Mouse (Mus musculus) lung, embryonic 15.5 days (tissue): ENCODE measurements at regions not wholly inside any gene's neighbourhood (a gene's known extent, or its start where the extent isn't known, plus 50 kb on each side); places are given as distances from the start of the nearest gene placed in this dataset.

Experiments
- ATAC-seq: fragments of 200-750 bp; cut with Nextera tagmentation; 2 replicates; pipeline ENCODE4 v1.8.0; 2017; ENCODE audit warnings: moderate number of reproducible peaks, borderline replicate concordance; ENCODE audit not compliant: low FRiP score, low TSS enrichment; ENCODE audit errors: extremely low read depth
- H3K27ac ChIP-seq: fragments of 300-500 bp; sonication (generic); 2 replicates; pipeline ENCODE4 v1.5.1; 2015; ENCODE audit warnings: moderate library complexity, mild to moderate bottlenecking, inconsistent platforms
- H3K27me3 ChIP-seq: fragments of 300-500 bp; sonication (generic); 2 replicates; pipeline ENCODE4 v1.6.1; 2015; ENCODE audit warnings: inconsistent platforms
- H3K36me3 ChIP-seq: fragments of 300-500 bp; sonication (generic); 2 replicates; pipeline ENCODE4 v1.6.1; 2015; ENCODE audit warnings: inconsistent platforms
- H3K4me1 ChIP-seq: fragments of 300-500 bp; sonication (generic); 2 replicates; pipeline ENCODE4 v1.6.1; 2015; ENCODE audit warnings: inconsistent platforms
- H3K4me2 ChIP-seq: fragments of 300-500 bp; sonication (generic); 2 replicates; pipeline ENCODE4 v1.6.1; 2015; ENCODE audit warnings: inconsistent platforms, mild to moderate bottlenecking, moderate library complexity
- H3K4me3 ChIP-seq: fragments of 300-500 bp; sonication (generic); 2 replicates; pipeline ENCODE4 v1.5.1; 2015; ENCODE audit warnings: mild to moderate bottlenecking, inconsistent platforms
- H3K9ac ChIP-seq: fragments of 300-500 bp; sonication (generic); 2 replicates; pipeline ENCODE4 v1.6.1; 2015; ENCODE audit warnings: inconsistent platforms
- H3K9me3 ChIP-seq: fragments of 300-500 bp; sonication (generic); 2 replicates; pipeline ENCODE4 v1.6.1; 2016; ENCODE audit warnings: inconsistent platforms
- WGBS: fragments of 180-500 bp; shearing (Covaris S2); methylation state at CpG from one replicate; pipeline ENCODE4 v1.1.7; 2015; 5-methylcytosine and 5-hydroxymethylcytosine counted together

GRCm38 (mm10) chr6:16551945-16552673 is 346.1 kb downstream of the Tfec start:
- Histone ChIP-seq H3K4me3 (no peak overlapping the region), H3K4me1 (peaks cover 5% of the 10 kb centered on the region; the same call in 1 of the 2 replicates), H3K27me3 (no peaks in the 10 kb centered on the region), H3K9ac (no peak overlapping the region), H3K9me3 (no peaks in the 10 kb centered on the region), H3K36me3 (no peaks in the 10 kb centered on the region), H3K27ac (no peak overlapping the region), H3K4me2 (no peak overlapping the region)
- ATAC-seq = no peak
- WGBS = 43% methylated on average over 7 of the region's 7 CpGs

- Histone ChIP-seq H3K4me1 (peaks cover 5% of the 10 kb centered on the region; the same call in 1 of the 2 replicates), H3K9me3 (no peaks in the 10 kb centered on the region), H3K4me3 (no peak overlapping the region), H3K4me2 (no peak overlapping the region), H3K36me3 (no peaks in the 10 kb centered on the region), H3K9ac (no peak overlapping the region), H3K27me3 (no peaks in the 10 kb centered on the region), H3K27ac (no peak overlapping the region)
- 72% methylated on average over 6 of the region's 6 CpGs for WGBS
- ATAC-seq = no peak
Observed at GRCm38 (mm10) chr6:16551131-16551530, 347.1 kb downstream of the Tfec start.

DNA sequence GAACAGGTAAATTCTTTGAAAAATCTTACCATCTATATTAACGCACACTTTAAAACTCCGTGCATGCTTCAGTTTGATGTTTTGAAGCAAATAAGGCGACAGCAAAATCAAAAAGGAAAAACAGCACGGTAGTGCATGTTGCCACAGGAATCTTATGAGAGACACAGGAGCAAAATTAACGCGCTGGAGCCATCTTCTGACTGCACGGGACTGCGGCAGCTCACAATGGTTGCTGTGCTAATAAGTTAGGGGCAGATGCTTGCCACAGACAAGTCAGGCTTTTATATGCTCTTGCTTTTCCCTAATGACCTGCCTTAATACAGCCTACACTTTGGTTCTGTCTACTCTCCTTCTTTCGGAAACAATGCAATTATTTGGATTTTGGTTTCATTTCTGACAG is 347.8 kb downstream of the Tfec start:
- Histone ChIP-seq H3K27me3 (no peaks in the 10 kb centered on the region), H3K4me3 (no peak overlapping the region), H3K9ac (no peak overlapping the region), H3K9me3 (no peaks in the 10 kb centered on the region), H3K36me3 (no peaks in the 10 kb centered on the region), H3K27ac (no peak overlapping the region), H3K4me2 (no peak overlapping the region), H3K4me1 (peaks cover 5% of the 10 kb centered on the region; the same call in 1 of the 2 replicates)
- ATAC-seq = no peak
- WGBS = 54% methylated on average over 9 of the region's 9 CpGs

GRCm38 (mm10) chr6:16514054-16514453 is 384.2 kb downstream of the Tfec start:
- no peaks in the 10 kb centered on the region for H3K36me3 ChIP-seq
- ATAC-seq = no peak
- no peak overlapping the region for H3K4me2 ChIP-seq
- H3K4me1 ChIP-seq = no peaks in the 10 kb centered on the region
- no peak overlapping the region for H3K9ac ChIP-seq
- H3K9me3 ChIP-seq = no peaks in the 10 kb centered on the region
- H3K27me3 ChIP-seq = no peaks in the 10 kb centered on the region
- 33% methylated on average over 1 of the region's 1 CpGs for WGBS
- H3K27ac ChIP-seq = no peak overlapping the region
- no peak overlapping the region for H3K4me3 ChIP-seq

GRCm38 (mm10) chr6:16513541-16513940 is 384.7 kb downstream of the Tfec start:
- no peaks in the 10 kb centered on the region for H3K36me3 ChIP-seq
- no peak overlapping the region for H3K9ac ChIP-seq
- no peaks in the 10 kb centered on the region for H3K27me3 ChIP-seq
- H3K27ac ChIP-seq = no peak overlapping the region
- no peaks in the 10 kb centered on the region for H3K9me3 ChIP-seq
- no peak overlapping the region for H3K4me3 ChIP-seq
- H3K4me1 ChIP-seq = no peaks in the 10 kb centered on the region
- H3K4me2 ChIP-seq = no peak overlapping the region
- ATAC-seq = no peak

GRCm38 (mm10) chr6:16503836-16504235 is 394.4 kb downstream of the Tfec start:
- Histone ChIP-seq H3K9me3 (no peaks in the 10 kb centered on the region), H3K27ac (no peak overlapping the region), H3K4me2 (no peak overlapping the region), H3K4me3 (no peak overlapping the region), H3K27me3 (no peaks in the 10 kb centered on the region), H3K4me1 (no peaks in the 10 kb centered on the region), H3K9ac (no peak overlapping the region), H3K36me3 (no peaks in the 10 kb centered on the region)
- ATAC-seq = no peak
- WGBS = 80% methylated on average over 4 of the region's 4 CpGs

DNA sequence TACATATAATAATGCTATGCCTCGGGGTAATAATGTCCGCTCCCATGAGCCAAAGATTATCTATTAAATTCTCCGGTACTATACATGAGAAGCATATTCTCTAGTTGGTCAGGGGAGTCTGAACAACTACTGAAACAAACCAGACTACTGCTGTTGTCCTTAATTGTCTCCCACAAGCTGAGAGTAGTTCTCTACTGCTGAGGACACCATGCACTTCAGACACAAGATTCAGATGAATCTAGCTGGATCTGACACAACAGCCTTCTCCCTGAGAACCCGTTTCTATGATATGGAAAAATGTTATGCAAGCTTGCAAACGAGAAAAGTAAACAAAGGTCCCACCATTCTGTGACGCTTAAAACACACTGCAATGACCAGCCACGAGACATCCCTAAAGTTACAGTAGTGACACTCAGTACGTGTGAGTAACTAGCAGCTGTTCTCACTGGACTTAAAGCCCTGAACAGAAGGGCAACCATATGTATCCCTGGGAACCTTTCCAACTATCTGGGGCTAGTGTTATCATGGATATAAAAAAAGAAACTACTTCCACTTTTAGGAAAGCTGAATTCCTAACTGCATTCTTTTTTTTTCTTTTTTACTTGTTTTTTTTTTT is 411.1 kb downstream of the Tfec start:
- H3K4me3 ChIP-seq = no peak overlapping the region
- no peaks in the 10 kb centered on the region for H3K9me3 ChIP-seq
- H3K36me3 ChIP-seq = no peaks in the 10 kb centered on the region
- no peaks in the 10 kb centered on the region for H3K27me3 ChIP-seq
- WGBS = 42% methylated on average over 8 of the region's 8 CpGs
- ATAC-seq = peak; percentile 97
- H3K27ac ChIP-seq = no peak overlapping the region; the same call in none of the 2 replicates
- H3K9ac ChIP-seq = no peak overlapping the region
- no peaks in the 10 kb centered on the region for H3K4me1 ChIP-seq
- no peak overlapping the region for H3K4me2 ChIP-seq

DNA sequence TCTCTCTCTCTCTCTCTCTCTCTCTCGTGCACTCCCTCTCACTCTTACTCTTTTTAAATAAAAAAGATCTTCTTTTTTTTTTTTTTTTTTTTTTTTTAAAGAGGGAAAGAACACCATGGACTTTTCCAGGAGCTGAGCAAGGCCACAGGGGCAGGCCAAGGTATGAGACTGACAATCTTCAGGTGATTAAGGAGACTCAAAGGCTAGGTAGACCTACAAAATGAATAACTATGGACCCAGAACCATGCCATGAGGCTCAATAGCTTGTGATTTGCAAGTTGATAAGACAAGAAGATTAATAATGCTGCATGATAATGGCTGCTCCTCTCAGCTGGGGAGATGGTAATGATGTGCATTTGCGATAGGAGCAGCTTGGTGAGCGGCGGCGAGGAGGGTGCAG is 414.9 kb downstream of the Tfec start:
- Histone ChIP-seq H3K9ac (no peak overlapping the region), H3K27ac (no peak overlapping the region), H3K36me3 (no peaks in the 10 kb centered on the region), H3K4me3 (no peak overlapping the region), H3K27me3 (no peaks in the 10 kb centered on the region), H3K4me2 (no peak overlapping the region), H3K4me1 (no peaks in the 10 kb centered on the region), H3K9me3 (no peaks in the 10 kb centered on the region)
- WGBS = 75% methylated on average over 5 of the region's 5 CpGs
- ATAC-seq = no peak

- Histone ChIP-seq H3K27me3 (no peaks in the 10 kb centered on the region), H3K9me3 (no peaks in the 10 kb centered on the region), H3K36me3 (no peaks in the 10 kb centered on the region), H3K4me3 (no peak overlapping the region), H3K9ac (no peak overlapping the region), H3K4me2 (no peak overlapping the region), H3K4me1 (no peaks in the 10 kb centered on the region), H3K27ac (no peak overlapping the region)
- ATAC-seq = no peak
- 82% methylated on average over 3 of the region's 3 CpGs for WGBS
Observed at GRCm38 (mm10) chr6:16468693-16469375, 429.4 kb downstream of the Tfec start.

GRCm38 (mm10) chr6:16458279-16458678 is 440.0 kb downstream of the Tfec start:
- Histone ChIP-seq H3K27me3 (no peaks in the 10 kb centered on the region), H3K9ac (no peak overlapping the region), H3K4me3 (no peak overlapping the region), H3K36me3 (no peaks in the 10 kb centered on the region), H3K4me2 (no peak overlapping the region), H3K9me3 (no peaks in the 10 kb centered on the region), H3K4me1 (no peaks in the 10 kb centered on the region), H3K27ac (no peak overlapping the region)
- 74% methylated on average over 3 of the region's 3 CpGs for WGBS
- no peak for ATAC-seq
